Mouse (Mus musculus) MEL (cell line): Measurements from ENCODE around the gene Smarca4. TPM values are rescaled to one million over a fixed set of nuclear protein-coding genes. Genes with fewer than 3 reads are reported as not detected.

ENCODE experiments used
- DNase-seq: peaks from one replicate; pipeline ENCODE4 v3.0.0; 2011; ENCODE audit warnings: low read depth, low spot score
- H3K27ac ChIP-seq: 2 replicates; pipeline ENCODE4 v1.5.1; 2012; ENCODE audit warnings: low read depth, mild to moderate bottlenecking, control low read depth, low read length, moderate library complexity; ENCODE audit not compliant: control insufficient read depth
- H3K27me3 ChIP-seq, 2 experiments: fragments of 150-350 bp in 1 of 2; sonication (generic) in 1 of 2; 2 replicates each; pipeline ENCODE4 v1.6.1; 2012; ENCODE audit warnings: low read length in 2 of 2, mild to moderate bottlenecking in 2 of 2, improper control_type of control experiment in 1 of 2, moderate library complexity in 1 of 2; ENCODE audit not compliant: insufficient read depth in 2 of 2, control insufficient read depth in 1 of 2
- H3K36me3 ChIP-seq, 2 experiments: 2 replicates each; pipeline ENCODE4 v1.6.1; 2012 to 2014; ENCODE audit warnings: low read length in 2 of 2, improper control_type of control experiment in 1 of 2, inconsistent platforms in 1 of 2, mild to moderate bottlenecking in 1 of 2; ENCODE audit not compliant: insufficient read depth in 2 of 2, control insufficient read depth in 1 of 2
- H3K4me1 ChIP-seq, 2 experiments: fragments of 150-350 bp in 1 of 2; sonication (generic) in 1 of 2; 2 replicates each; pipeline ENCODE4 v1.6.1; 2012; ENCODE audit warnings: low read length in 2 of 2, improper control_type of control experiment in 1 of 2, mild to moderate bottlenecking in 1 of 2; ENCODE audit not compliant: insufficient read depth in 2 of 2, control insufficient read depth in 1 of 2
- H3K4me3 ChIP-seq, 2 experiments: fragments of 150-350 bp in 1 of 2; sonication (generic) in 1 of 2; 2 replicates each; pipeline ENCODE4 v1.5.1; 2012; ENCODE audit warnings: low read depth in 2 of 2, low read length in 2 of 2, mild to moderate bottlenecking in 2 of 2, moderate library complexity in 2 of 2, control low read depth in 1 of 2, improper control_type of control experiment in 1 of 2; ENCODE audit not compliant: control insufficient read depth in 1 of 2, insufficient read depth in 1 of 2
- H3K79me2 ChIP-seq: 2 replicates; pipeline ENCODE4 v1.6.1; 2012; ENCODE audit warnings: mild to moderate bottlenecking, low read length, moderate library complexity; ENCODE audit not compliant: control insufficient read depth, poor library complexity, insufficient read depth
- H3K9ac ChIP-seq: 2 replicates; pipeline ENCODE4 v1.6.1; 2012; ENCODE audit warnings: low read depth, mild to moderate bottlenecking, control low read depth, low read length, moderate library complexity; ENCODE audit not compliant: control insufficient read depth, poor library complexity, severe bottlenecking
- H3K9me3 ChIP-seq: fragments of 150-350 bp; sonication (generic); replicated peaks from 2 replicates; pipeline ENCODE4 v1.6.1; 2012; ENCODE audit warnings: mild to moderate bottlenecking, low read length, improper control_type of control experiment, moderate library complexity; ENCODE audit not compliant: insufficient read depth
- EP300 ChIP-seq, 2 experiments: IDR thresholded peaks; 2 replicates each; pipeline ENCODE4 v1.6.1; 2011; ENCODE audit warnings: improper control_type of control experiment in 2 of 2, low read length in 2 of 2, low read depth in 1 of 2, mild to moderate bottlenecking in 1 of 2
- KAT2A ChIP-seq: conservative IDR thresholded peaks from 2 replicates; pipeline ENCODE4 v1.6.1; 2012; ENCODE audit warnings: low read depth, low read length, improper control_type of control experiment, inconsistent platforms
- MAFK ChIP-seq: IDR thresholded peaks from 2 replicates; pipeline ENCODE4 v1.6.1; 2011; ENCODE audit warnings: low read depth, mild to moderate bottlenecking, low read length, improper control_type of control experiment, borderline replicate concordance
- NELFE ChIP-seq: IDR thresholded peaks from 2 replicates; pipeline ENCODE4 v1.6.1; 2011; ENCODE audit warnings: low read depth, low read length, improper control_type of control experiment
- POLR2A ChIP-seq, 2 experiments: IDR thresholded peaks; 2 replicates each; pipeline ENCODE4 v1.6.1; 2011 to 2012; ENCODE audit warnings: low read length in 2 of 2, mild to moderate bottlenecking in 2 of 2, control low read depth in 1 of 2, improper control_type of control experiment in 1 of 2, low read depth in 1 of 2, moderate library complexity in 1 of 2; ENCODE audit not compliant: control insufficient read depth in 1 of 2, insufficient read depth in 1 of 2, poor library complexity in 1 of 2
- POLR2AphosphoS5 ChIP-seq: IDR thresholded peaks from 2 replicates; pipeline ENCODE4 v1.6.1; 2012; ENCODE audit warnings: low read depth, borderline replicate concordance, mild to moderate bottlenecking, inconsistent platforms, low read length, moderate library complexity, mixed read lengths
- SMC3 ChIP-seq: IDR thresholded peaks from 2 replicates; pipeline ENCODE4 v1.6.1; 2011; ENCODE audit warnings: low read depth, low read length, improper control_type of control experiment
- TCF12 ChIP-seq: IDR thresholded peaks from 2 replicates; pipeline ENCODE4 v1.6.1; 2014; ENCODE audit warnings: low read depth, mild to moderate bottlenecking, inconsistent platforms, low read length, improper control_type of control experiment, moderate library complexity
- polyA plus RNA-seq, 2 experiments: library from polyadenylated mRNA; stranded (reverse) in 1 of 2; unstranded in 1 of 2; fragments of >175 nt in 1 of 2; fragments of >200 nt in 1 of 2; gene quantifications; 2 replicates each; pipeline versions ENCODE4 v1.2.1 to v1.2.4; 2012; ENCODE audit warnings: low replicate concordance in 2 of 2, low read depth in 1 of 2; ENCODE audit not compliant: insufficient read length in 2 of 2, insufficient read depth in 1 of 2, missing spikeins in 1 of 2
- total RNA-seq: library from RNA; depleted of rRNA; stranded (reverse); fragments of 300-350 nt; gene quantifications from 2 replicates; pipeline ENCODE4 v1.2.3, GENCODE M21; 2012

Smarca4 gene
- total and polyA plus RNA-seq, 3 experiments = 71.4 to 381 (median 249) TPM

DNA sequence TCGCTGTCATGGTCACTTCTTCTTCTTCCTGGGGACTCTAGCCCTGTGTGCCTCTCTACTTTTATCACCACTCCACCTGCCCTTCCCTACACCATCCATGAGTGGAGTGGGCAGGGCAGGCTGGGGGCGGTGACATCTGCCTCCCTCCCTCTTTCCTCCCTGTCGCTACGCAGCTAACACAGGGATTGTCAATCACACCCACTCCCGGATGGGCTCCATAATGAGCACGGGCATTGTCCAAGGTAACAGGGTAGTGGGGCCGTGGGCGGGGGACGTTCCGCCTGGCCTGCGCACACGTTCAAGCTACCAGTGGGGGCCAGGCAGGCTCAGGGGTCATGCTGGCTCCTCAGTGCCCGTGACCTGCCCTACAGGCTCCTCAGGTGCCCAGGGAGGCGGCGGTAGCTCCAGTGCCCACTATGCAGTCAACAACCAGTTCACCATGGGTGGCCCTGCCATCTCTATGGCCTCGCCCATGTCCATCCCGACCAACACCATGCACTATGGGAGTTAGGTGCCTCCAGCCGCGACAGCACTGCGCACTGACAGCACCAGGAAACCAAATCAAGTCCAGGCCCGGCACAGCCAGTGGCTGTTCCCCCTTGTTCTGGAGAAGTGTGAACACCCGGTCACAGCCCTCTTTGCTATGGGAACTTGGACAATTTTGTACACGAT lies 28.2 kb upstream of the Smarca4 start:
- no peak overlapping the region for H3K4me3 ChIP-seq
- peaks cover 3 to 8% of the 10 kb centered on the region in 2 experiments; a peak in 3 of 4 replicates for H3K4me1 ChIP-seq
- H3K79me2 ChIP-seq = peaks cover under 1% of the 10 kb centered on the region; the same call in 1 of the 2 replicates
- no peaks in the 10 kb centered on the region for H3K9me3 ChIP-seq
- H3K27me3 ChIP-seq = no peaks in the 10 kb centered on the region
- H3K36me3 ChIP-seq = peaks cover 3 to 29% of the 10 kb centered on the region in 2 experiments; a peak in 3 of 4 replicates
- no peak for DNase-seq
- no peak overlapping the region for H3K27ac ChIP-seq
- no peak for TF ChIP-seq MAFK
- no peak for TF ChIP-seq KAT2A
- 0 out of 4 replicates have a peak, but pooled peaks of 1 of the 2 experiments have one; percentile 22 for TF ChIP-seq POLR2A (IDR thresholded peaks at IDR 0.05; ENCODE audit: control insufficient read depth in 1 of 2, insufficient read depth in 1 of 2, low read depth in 1 of 2, low read length in 2 of 2, poor library complexity in 1 of 2)
- no peak overlapping the region for H3K9ac ChIP-seq

- H3K9ac ChIP-seq = no peak overlapping the region
- H3K36me3 ChIP-seq = peaks cover 3 to 27% of the 10 kb centered on the region in 2 experiments; a peak in 3 of 4 replicates
- no peak overlapping the region for H3K27ac ChIP-seq
- no peaks in the 10 kb centered on the region for H3K9me3 ChIP-seq
- peaks cover 3 to 8% of the 10 kb centered on the region in 2 experiments; a peak in 3 of 4 replicates for H3K4me1 ChIP-seq
- H3K27me3 ChIP-seq = no peaks in the 10 kb centered on the region
- no peak for DNase-seq
- H3K4me3 ChIP-seq = no peak overlapping the region
- TF ChIP-seq SMC3 = no peak
- TF ChIP-seq POLR2A (IDR thresholded peaks at IDR 0.05; ENCODE audit: control insufficient read depth in 1 of 2, insufficient read depth in 1 of 2, low read depth in 1 of 2, low read length in 2 of 2, poor library complexity in 1 of 2) = peak in 1 of 2 experiments; percentile 12; a peak in 2 of 4 replicates
- no peak for TF ChIP-seq NELFE
- TF ChIP-seq TCF12 = no peak
- peaks cover 6% of the 10 kb centered on the region for H3K79me2 ChIP-seq
Measured at GRCm38 (mm10) chr9:21588350-21588749, 27.6 kb upstream of the Smarca4 start.

GRCm38 (mm10) chr9:21589538-21589937 lies 26.4 kb upstream of the Smarca4 start:
- Histone ChIP-seq H3K36me3 (peaks cover 10 to 17% of the 10 kb centered on the region in 2 experiments), H3K79me2 (peaks cover 18% of the 10 kb centered on the region), H3K4me3 (no peak overlapping the region), H3K9me3 (no peaks in the 10 kb centered on the region), H3K9ac (no peak overlapping the region), H3K27me3 (no peaks in the 10 kb centered on the region)
- peak; percentile 83 for TF ChIP-seq POLR2AphosphoS5
- TF ChIP-seq POLR2A (IDR thresholded peaks at IDR 0.05; ENCODE audit: control insufficient read depth in 1 of 2, insufficient read depth in 1 of 2, low read depth in 1 of 2, low read length in 2 of 2, poor library complexity in 1 of 2) = peak in 1 of 2 experiments; percentile 42; a peak in 2 of 4 replicates
- no peak for TF ChIP-seq EP300 (IDR thresholded peaks at IDR 0.05; ENCODE audit: low read depth in 1 of 2, low read length in 2 of 2)
- TF ChIP-seq, all 39 proteins: peak for 2
- no peak for DNase-seq
- Histone ChIP-seq H3K27ac (no peak overlapping the region), H3K4me1 (peaks cover 3 to 19% of the 10 kb centered on the region in 2 experiments; a peak in 3 of 4 replicates)
